Mouse (Mus musculus): ENCODE results near the gene Cyp2c29. TPM values are rescaled to one million over a fixed set of nuclear protein-coding genes. Genes with fewer than 3 reads are reported as not detected.

Cyp2c29 gene
- polyA plus RNA-seq (2012; rRNA removed; ENCODE audit: low replicate concordance), result 0.24 TPM in 1 of 2 replicates, not detected in the other

GRCm38 (mm10) chr19:39269105-39269504, at the start of gene Cyp2c29:
Gene Cyp2c29, plus strand, starts transcription at chr19:39269405.

Other genes starting within 250 kb of the Cyp2c29 start
- not detected in 2 replicates for gene Cyp2c65, start 208.4 kb upstream of the Cyp2c29 start, polyA plus RNA-seq (2012; rRNA removed; ENCODE audit: low replicate concordance)
- gene Cyp2c66, start 155.5 kb upstream of the Cyp2c29 start, polyA plus RNA-seq (2012; rRNA removed; ENCODE audit: low replicate concordance), result not detected in 2 replicates
- gene Cyp2c38, start 193.7 kb downstream of the Cyp2c29 start, polyA plus RNA-seq (2012; rRNA removed; ENCODE audit: low replicate concordance), result not detected in 2 replicates
- gene Cyp2c39, start 241.5 kb downstream of the Cyp2c29 start, polyA plus RNA-seq (2012; rRNA removed; ENCODE audit: low replicate concordance), result not detected in 2 replicates